Mouse (Mus musculus): Measurements from ENCODE around the gene Calml3. TPM values are rescaled to one million over a fixed set of nuclear protein-coding genes. Genes with fewer than 3 reads are reported as not detected.

Calml3 gene
- polyA plus RNA-seq (2012): not detected in 2 replicates

GRCm38 (mm10) chr13:3804186-3804585 lies at the start of gene Calml3:
Calml3 (minus strand) TSS chr13:3804316.

DNA sequence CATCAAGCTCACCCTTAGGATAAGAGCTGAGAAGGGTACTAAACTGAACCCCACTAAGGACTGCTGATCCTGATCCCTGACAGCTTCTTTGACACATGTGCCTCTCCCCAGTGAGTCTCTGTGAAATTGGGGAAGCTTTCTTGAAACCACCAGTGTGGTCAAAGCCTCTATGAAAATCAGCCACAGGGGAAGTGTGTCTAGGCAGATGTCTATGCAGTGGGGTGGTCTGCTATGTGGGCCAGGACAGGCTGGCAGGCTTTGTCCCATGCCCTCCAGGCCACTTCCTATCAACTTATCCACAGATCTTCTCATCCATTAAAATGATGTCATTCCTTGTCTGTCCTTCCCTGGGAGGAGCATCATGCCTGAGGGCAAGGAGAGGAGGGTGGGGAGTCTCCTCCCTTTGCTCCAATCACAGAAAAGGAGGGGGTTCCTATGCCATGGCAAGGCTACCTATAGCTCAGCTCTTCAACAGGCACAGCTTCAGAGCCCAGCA lies 33.2 kb upstream of the Calml3 start, which contains the start of gene Calm4:
Calm4 (plus strand) TSS at position 446 of the 496 bp plus-strand sequence.

Other genes starting within 250 kb of the Calml3 start
- 1.8 and 3.2 TPM in 2 replicates for gene Fam208b, start 193.2 kb downstream of the Calml3 start, polyA plus RNA-seq (2012)
- 2.0 and 2.1 TPM in 2 replicates for gene Asb13, start 170.3 kb downstream of the Calml3 start, polyA plus RNA-seq (2012)
- gene Calm4, start 33.4 kb upstream of the Calml3 start, polyA plus RNA-seq (2012): not detected in 2 replicates
- gene Calm5, start 49.9 kb upstream of the Calml3 start, polyA plus RNA-seq (2012): not detected in 2 replicates
- 46.3 and 50.9 TPM in 2 replicates for gene Net1, start 113.9 kb upstream of the Calml3 start, polyA plus RNA-seq (2012)
- gene Tubal3, start 114.0 kb upstream of the Calml3 start, polyA plus RNA-seq (2012): not detected in 2 replicates
- not detected in 2 replicates for gene Ucn3, start 141.0 kb upstream of the Calml3 start, polyA plus RNA-seq (2012)
- gene Akr1c14, start 244.7 kb upstream of the Calml3 start, polyA plus RNA-seq (2012): not detected in 2 replicates

Measured in megakaryocyte-erythroid progenitor cell, adult 5 weeks (primary cell).